Mouse (Mus musculus): ENCODE measurements around the gene Pik3r2. TPM values are rescaled to one million over a fixed set of nuclear protein-coding genes. Genes with fewer than 3 reads are reported as not detected.
"Not testable (repeated sequence)": the region's sequence is repeated elsewhere in the genome, so short reads cannot be mapped to it uniquely, and the experiment has no call there.

Pik3r2 gene
- total and polyA plus RNA-seq, 3 experiments: 23.7 to 37.8 TPM; not detected in 1

DNA sequence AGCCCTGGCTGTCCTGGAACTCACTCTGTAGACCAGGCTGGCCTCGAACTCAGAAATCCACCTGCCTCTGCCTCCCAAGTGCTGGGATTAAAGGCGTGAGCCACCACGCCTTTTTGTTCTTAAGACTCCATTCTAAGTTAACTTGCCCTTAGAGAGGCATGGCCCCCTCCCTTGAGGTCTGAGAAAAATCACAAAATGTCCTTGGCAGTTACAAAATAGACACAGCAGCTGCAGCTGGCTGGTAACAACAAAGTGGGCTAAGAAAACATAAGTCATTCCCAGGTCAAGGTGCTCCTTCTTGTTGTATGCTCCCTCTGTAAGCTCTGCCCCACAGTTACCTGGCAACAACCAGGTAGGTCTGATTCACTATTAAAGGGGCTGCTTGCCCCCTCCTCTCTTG is 46.1 kb upstream of the Pik3r2 start:
- not testable (repeated sequence) for H3K27me3 ChIP-seq (ENCODE audit: control insufficient read depth in 1 of 2, insufficient read depth in 2 of 2, low read length in 2 of 2); H3K9ac ChIP-seq (ENCODE audit: control insufficient read depth, low read depth, low read length, poor library complexity, severe bottlenecking); H3K4me1 ChIP-seq (ENCODE audit: control insufficient read depth in 1 of 2, insufficient read depth in 2 of 2, low read length in 2 of 2); H3K4me3 ChIP-seq (ENCODE audit: control insufficient read depth in 1 of 2, insufficient read depth in 1 of 2, low read depth in 2 of 2, low read length in 2 of 2); H3K79me2 ChIP-seq (ENCODE audit: control insufficient read depth, insufficient read depth, low read length, poor library complexity); H3K36me3 ChIP-seq (ENCODE audit: control insufficient read depth in 1 of 2, insufficient read depth in 2 of 2, low read length in 2 of 2); H3K27ac ChIP-seq (ENCODE audit: control insufficient read depth, low read depth, low read length); DNase-seq (ENCODE audit: low read depth, low spot score); H3K9me3 ChIP-seq (replicated peaks; ENCODE audit: insufficient read depth, low read length)

DNA sequence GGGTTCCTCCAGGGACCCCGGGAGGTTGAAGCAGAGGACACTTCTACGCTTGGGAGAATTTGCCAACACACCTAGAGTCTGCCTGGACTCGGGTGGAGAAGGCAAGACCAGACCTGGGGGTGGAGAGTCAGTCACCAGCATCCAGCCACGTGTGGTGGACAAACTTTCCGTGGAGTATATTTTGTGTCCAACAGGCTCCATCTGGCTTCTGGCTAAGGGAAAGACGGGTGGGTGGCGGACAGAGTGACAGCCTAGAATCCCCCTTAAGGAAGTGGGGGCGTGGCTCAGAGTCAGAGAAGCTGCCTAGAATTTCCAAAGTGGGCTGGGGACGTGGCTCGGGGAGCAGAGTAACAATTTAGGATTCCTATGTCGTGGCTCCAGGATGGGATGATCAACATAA is 45.5 kb upstream of the Pik3r2 start:
- TF ChIP-seq ZKSCAN1 (IDR thresholded peaks at IDR 0.05; ENCODE audit: low read depth, low read length): no peak
- no peak for TF ChIP-seq CTCF (IDR thresholded peaks at IDR 0.05 in 2 of 3, conservative IDR thresholded peaks at IDR 0.05 in 1 of 3; ENCODE audit: control insufficient read depth in 1 of 3, insufficient read depth in 1 of 3, low read depth in 2 of 3, low read length in 3 of 3, poor library complexity in 1 of 3, severe bottlenecking in 1 of 3)
- TF ChIP-seq MAZ (IDR thresholded peaks at IDR 0.05; ENCODE audit: low read depth, low read length): no peak
- no peak for TF ChIP-seq MYB (IDR thresholded peaks at IDR 0.05; ENCODE audit: low read depth, low read length)
- no peak for TF ChIP-seq CHD2 (IDR thresholded peaks at IDR 0.05; ENCODE audit: low read length)
- no peak for TF ChIP-seq KAT2A (conservative IDR thresholded peaks at IDR 0.05; ENCODE audit: low read depth, low read length)
- TF ChIP-seq RAD21 (IDR thresholded peaks at IDR 0.05; ENCODE audit: low read depth, low read length): no peak
- no peak for TF ChIP-seq GABPA (IDR thresholded peaks at IDR 0.05; ENCODE audit: low read depth, low read length)
- TF ChIP-seq UBTF (IDR thresholded peaks at IDR 0.05; ENCODE audit: borderline replicate concordance, insufficient read depth, low read depth, low read length): no peak
- H3K27me3 ChIP-seq (ENCODE audit: control insufficient read depth in 1 of 2, insufficient read depth in 2 of 2, low read length in 2 of 2): no peaks in the 10 kb centered on the region
- H3K79me2 ChIP-seq (ENCODE audit: control insufficient read depth, insufficient read depth, low read length, poor library complexity): no peaks in the 10 kb centered on the region
- no peaks in the 10 kb centered on the region for H3K36me3 ChIP-seq (ENCODE audit: control insufficient read depth in 1 of 2, insufficient read depth in 2 of 2, low read length in 2 of 2)
- H3K9ac ChIP-seq (ENCODE audit: control insufficient read depth, low read depth, low read length, poor library complexity, severe bottlenecking): no peak overlapping the region
- H3K27ac ChIP-seq (ENCODE audit: control insufficient read depth, low read depth, low read length): no peak overlapping the region
- H3K4me3 ChIP-seq (ENCODE audit: control insufficient read depth in 1 of 2, insufficient read depth in 1 of 2, low read depth in 2 of 2, low read length in 2 of 2): no peak overlapping the region
- H3K4me1 ChIP-seq (ENCODE audit: control insufficient read depth in 1 of 2, insufficient read depth in 2 of 2, low read length in 2 of 2): peaks cover 3 to 4% of the 10 kb centered on the region in 2 experiments; a peak in 3 of 4 replicates
- DNase-seq (ENCODE audit: low read depth, low spot score): no peak
- H3K9me3 ChIP-seq (replicated peaks; ENCODE audit: insufficient read depth, low read length): no peaks in the 10 kb centered on the region

DNA sequence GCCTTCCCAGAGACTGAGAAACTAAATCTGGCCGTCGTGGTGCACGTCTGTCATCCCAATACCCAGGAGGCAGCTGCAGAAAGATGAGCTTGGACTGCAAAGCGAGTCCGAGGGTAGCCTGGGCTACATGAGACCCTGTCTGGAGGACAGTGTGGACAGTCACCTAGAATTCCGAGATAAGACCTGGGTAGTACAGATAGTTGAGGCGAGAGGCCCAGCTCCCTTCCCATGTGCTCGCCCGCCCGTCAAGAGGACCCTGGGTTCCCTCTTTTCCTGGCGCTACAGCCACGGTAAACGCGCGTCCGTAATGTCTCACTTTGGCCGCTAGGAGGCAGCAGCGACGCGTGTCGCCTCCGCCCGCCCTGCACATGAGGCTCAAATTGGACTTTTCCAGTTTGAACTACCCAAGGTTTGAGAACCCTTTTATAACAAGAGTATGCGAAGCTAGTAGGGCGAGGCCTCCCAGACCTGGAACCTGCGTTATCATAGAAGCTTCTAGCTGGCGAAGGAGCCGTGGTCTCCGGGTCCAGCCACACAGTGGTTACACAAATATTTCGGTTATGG is 45.0 kb upstream of the Pik3r2 start:
- peak; percentile 71 for DNase-seq (ENCODE audit: low read depth, low spot score)
- Histone ChIP-seq H3K9ac (ENCODE audit: control insufficient read depth, low read depth, low read length, poor library complexity, severe bottlenecking) (no peak overlapping the region), H3K4me1 (ENCODE audit: control insufficient read depth in 1 of 2, insufficient read depth in 2 of 2, low read length in 2 of 2) (peaks cover 3 to 5% of the 10 kb centered on the region in 2 experiments; a peak in 3 of 4 replicates), H3K27me3 (ENCODE audit: control insufficient read depth in 1 of 2, insufficient read depth in 2 of 2, low read length in 2 of 2) (no peaks in the 10 kb centered on the region), H3K4me3 (ENCODE audit: control insufficient read depth in 1 of 2, insufficient read depth in 1 of 2, low read depth in 2 of 2, low read length in 2 of 2) (no peak overlapping the region), H3K36me3 (ENCODE audit: control insufficient read depth in 1 of 2, insufficient read depth in 2 of 2, low read length in 2 of 2) (no peaks in the 10 kb centered on the region), H3K9me3 (replicated peaks; ENCODE audit: insufficient read depth, low read length) (no peaks in the 10 kb centered on the region), H3K27ac (ENCODE audit: control insufficient read depth, low read depth, low read length) (no peak overlapping the region), H3K79me2 (ENCODE audit: control insufficient read depth, insufficient read depth, low read length, poor library complexity) (no peaks in the 10 kb centered on the region)
- TF ChIP-seq USF2 (IDR thresholded peaks at IDR 0.05; ENCODE audit: borderline replicate concordance in 1 of 2, insufficient read depth in 1 of 2, low read depth in 1 of 2, low read length in 2 of 2): no peak
- 0 out of 2 replicates have a peak, but pooled peaks have one; percentile 37 for TF ChIP-seq HCFC1 (IDR thresholded peaks at IDR 0.05; ENCODE audit: low read depth, low read length)
- TF ChIP-seq EP300 (IDR thresholded peaks at IDR 0.05; ENCODE audit: low read depth in 1 of 2, low read length in 2 of 2): no peak
- no peak for TF ChIP-seq MAZ (IDR thresholded peaks at IDR 0.05; ENCODE audit: low read depth, low read length)
- TF ChIP-seq JUND (IDR thresholded peaks at IDR 0.05; ENCODE audit: low read depth, low read length): no peak
- TF ChIP-seq ZKSCAN1 (IDR thresholded peaks at IDR 0.05; ENCODE audit: low read depth, low read length): no peak
- peak; percentile 79 for TF ChIP-seq RAD21 (IDR thresholded peaks at IDR 0.05; ENCODE audit: low read depth, low read length)
- TF ChIP-seq ZC3H11A (IDR thresholded peaks at IDR 0.05; ENCODE audit: low read depth, low read length): peak; percentile 72
- TF ChIP-seq UBTF (IDR thresholded peaks at IDR 0.05; ENCODE audit: borderline replicate concordance, insufficient read depth, low read depth, low read length): no peak
- TF ChIP-seq MYB (IDR thresholded peaks at IDR 0.05; ENCODE audit: low read depth, low read length): no peak
- no peak for TF ChIP-seq GATA1 (IDR thresholded peaks at IDR 0.05; ENCODE audit: low read depth, low read length)
- TF ChIP-seq MXI1 (IDR thresholded peaks at IDR 0.05; ENCODE audit: low read depth, low read length): no peak
- peak; percentile 44; the same call in 1 of the 2 replicates for TF ChIP-seq SIN3A (IDR thresholded peaks at IDR 0.05; ENCODE audit: low read length)
- no peak for TF ChIP-seq ETS1 (IDR thresholded peaks at IDR 0.05; ENCODE audit: low read depth, low read length)
- peak; percentile 78 for TF ChIP-seq SMC3 (IDR thresholded peaks at IDR 0.05; ENCODE audit: low read depth, low read length)
- TF ChIP-seq CTCF (IDR thresholded peaks at IDR 0.05 in 2 of 3, conservative IDR thresholded peaks at IDR 0.05 in 1 of 3; ENCODE audit: control insufficient read depth in 1 of 3, insufficient read depth in 1 of 3, low read depth in 2 of 3, low read length in 3 of 3, poor library complexity in 1 of 3, severe bottlenecking in 1 of 3): peak; percentile 85 to 96 (median 89)
- TF ChIP-seq MAX (IDR thresholded peaks at IDR 0.05; ENCODE audit: low read length): peak; percentile 50; the same call in 1 of the 2 replicates
- TF ChIP-seq USF1 (IDR thresholded peaks at IDR 0.05; ENCODE audit: low read depth, low read length): no peak
- 0 out of 2 replicates have a peak, but pooled peaks have one; percentile 55 for TF ChIP-seq MYC (IDR thresholded peaks at IDR 0.05; ENCODE audit: low read depth, low read length)
- TF ChIP-seq NELFE (IDR thresholded peaks at IDR 0.05; ENCODE audit: low read depth, low read length): no peak
